Mouse (Mus musculus): ENCODE results near the gene 2810408A11Rik. TPM values are rescaled to one million over a fixed set of nuclear protein-coding genes. Genes with fewer than 3 reads are reported as not detected.

The 2810408A11Rik gene
- polyA plus RNA-seq (2015; fragmentation: Nextera tagmentation; extraction: Ambion mirVana): 12.5 and 13.0 TPM in 2 replicates

GRCm38 (mm10) chr11:69900471-69901405 is at the start of gene 2810408A11Rik, which contains the start of gene Neurl4:
Gene 2810408A11Rik (minus strand): TSS chr11:69900987.
Gene Neurl4 (plus strand): TSS chr11:69901072.
- peaks cover 17% of the 10 kb centered on the region; the same call in 1 of the 2 replicates for H3K4me1 ChIP-seq (replicated peaks; ENCODE audit: insufficient read depth, low read length)
- ATAC-seq (replicated peaks; ENCODE audit: low FRiP score, low read depth) (peak; percentile 90), DNase-seq (ENCODE audit: low spot score) (peak; percentile 99)
- H3K9me3 ChIP-seq (replicated peaks; ENCODE audit: low read length): no peaks in the 10 kb centered on the region
- peak within 1 kb of the TSS; percentile 90 for H3K4me2 ChIP-seq (ENCODE audit: low read length)
- under 1% methylated on average over 38 of the region's 38 CpGs for WGBS
- H3K4me3 ChIP-seq (replicated peaks; ENCODE audit: low read depth, low read length): peak within 1 kb of the TSS; percentile 62
- TF ChIP-seq CTCF (IDR thresholded peaks at IDR 0.05; ENCODE audit: low read depth): no peak
- peaks cover 17% of the 10 kb centered on the region for H3K36me3 ChIP-seq (ENCODE audit: insufficient read depth, low read length)
- H3K9ac ChIP-seq (ENCODE audit: low read depth, low read length): peak within 1 kb of the TSS; percentile 77
- H3K27me3 ChIP-seq (ENCODE audit: insufficient read depth, low read length): no peaks in the 10 kb centered on the region
- peak within 1 kb of the TSS; percentile 93 for H3K27ac ChIP-seq

GRCm38 (mm10) chr11:69948763-69949150 is 48.0 kb upstream of the 2810408A11Rik start:
- Histone ChIP-seq H3K4me2 (ENCODE audit: low read length) (peak overlapping the region; percentile 54), H3K9me3 (replicated peaks; ENCODE audit: low read length) (no peaks in the 10 kb centered on the region), H3K36me3 (ENCODE audit: insufficient read depth, low read length) (0 out of 2 replicates have a peak, but pooled peaks cover 4% of the 10 kb centered on the region), H3K4me3 (replicated peaks; ENCODE audit: low read depth, low read length) (peak overlapping the region; percentile 50), H3K27ac (peak overlapping the region; percentile 57; the same call in 1 of the 2 replicates), H3K9ac (ENCODE audit: low read depth, low read length) (peak overlapping the region; percentile 62), H3K4me1 (replicated peaks; ENCODE audit: insufficient read depth, low read length) (peaks cover 15% of the 10 kb centered on the region), H3K27me3 (ENCODE audit: insufficient read depth, low read length) (no peaks in the 10 kb centered on the region)
- TF ChIP-seq CTCF (IDR thresholded peaks at IDR 0.05; ENCODE audit: low read depth): peak; percentile 99
- peak; percentile 26 for ATAC-seq (replicated peaks; ENCODE audit: low FRiP score, low read depth)
- peak; percentile 97 for DNase-seq (ENCODE audit: low spot score)
- 0% methylated on average over 14 of the region's 14 CpGs for WGBS

- Histone ChIP-seq H3K4me1 (replicated peaks; ENCODE audit: insufficient read depth, low read length) (peaks cover 15% of the 10 kb centered on the region), H3K27me3 (ENCODE audit: insufficient read depth, low read length) (no peaks in the 10 kb centered on the region), H3K9me3 (replicated peaks; ENCODE audit: low read length) (no peaks in the 10 kb centered on the region), H3K4me2 (ENCODE audit: low read length) (peak within 1 kb of the TSS; percentile 54), H3K9ac (ENCODE audit: low read depth, low read length) (peak within 1 kb of the TSS; percentile 62), H3K27ac (peak within 1 kb of the TSS; percentile 73), H3K36me3 (ENCODE audit: insufficient read depth, low read length) (0 out of 2 replicates have a peak, but pooled peaks cover 4% of the 10 kb centered on the region), H3K4me3 (replicated peaks; ENCODE audit: low read depth, low read length) (peak within 1 kb of the TSS; percentile 50)
- WGBS: under 1% methylated on average over 34 of the region's 34 CpGs
- ATAC-seq (replicated peaks; ENCODE audit: low FRiP score, low read depth) (peak; percentile 92), DNase-seq (ENCODE audit: low spot score) (peak; percentile 98)
- no peak for TF ChIP-seq CTCF (IDR thresholded peaks at IDR 0.05; ENCODE audit: low read depth)
Observed at GRCm38 (mm10) chr11:69948066-69948762, 47.4 kb upstream of the 2810408A11Rik start, which contains the start of gene Slc2a4. Gene Slc2a4 (minus strand): TSS chr11:69948188.

- H3K27me3 ChIP-seq (ENCODE audit: insufficient read depth, low read length): no peaks in the 10 kb centered on the region
- H3K27ac ChIP-seq: peak overlapping the region; percentile 73
- peak overlapping the region; percentile 50 for H3K4me3 ChIP-seq (replicated peaks; ENCODE audit: low read depth, low read length)
- H3K4me2 ChIP-seq (ENCODE audit: low read length): peak overlapping the region; percentile 54
- peak overlapping the region; percentile 62 for H3K9ac ChIP-seq (ENCODE audit: low read depth, low read length)
- peaks cover 15% of the 10 kb centered on the region for H3K4me1 ChIP-seq (replicated peaks; ENCODE audit: insufficient read depth, low read length)
- DNase-seq (ENCODE audit: low spot score) (peak; percentile 74), ATAC-seq (replicated peaks; ENCODE audit: low FRiP score, low read depth) (peak; percentile 42)
- TF ChIP-seq CTCF (IDR thresholded peaks at IDR 0.05; ENCODE audit: low read depth): no peak
- H3K36me3 ChIP-seq (ENCODE audit: insufficient read depth, low read length): 0 out of 2 replicates have a peak, but pooled peaks cover 4% of the 10 kb centered on the region
- 4% methylated on average over 29 of the region's 29 CpGs for WGBS
- no peaks in the 10 kb centered on the region for H3K9me3 ChIP-seq (replicated peaks; ENCODE audit: low read length)
Observed at GRCm38 (mm10) chr11:69947337-69948065, 46.7 kb upstream of the 2810408A11Rik start.

- ATAC-seq (replicated peaks; ENCODE audit: low FRiP score, low read depth): no peak
- H3K4me2 ChIP-seq (ENCODE audit: low read length): peak overlapping the region; percentile 54
- H3K9me3 ChIP-seq (replicated peaks; ENCODE audit: low read length): no peaks in the 10 kb centered on the region
- 0 out of 2 replicates have a peak overlapping the region, but pooled peaks have one; percentile 8 for H3K9ac ChIP-seq (ENCODE audit: low read depth, low read length)
- 84% methylated on average over 18 of the region's 18 CpGs for WGBS
- no peak for TF ChIP-seq CTCF (IDR thresholded peaks at IDR 0.05; ENCODE audit: low read depth)
- H3K36me3 ChIP-seq (ENCODE audit: insufficient read depth, low read length): 0 out of 2 replicates have a peak, but pooled peaks cover 4% of the 10 kb centered on the region
- no peak overlapping the region for H3K4me3 ChIP-seq (replicated peaks; ENCODE audit: low read depth, low read length)
- no peak overlapping the region; the same call in 1 of the 2 replicates for H3K27ac ChIP-seq
- peaks cover 15% of the 10 kb centered on the region for H3K4me1 ChIP-seq (replicated peaks; ENCODE audit: insufficient read depth, low read length)
- no peak for DNase-seq (ENCODE audit: low spot score)
- H3K27me3 ChIP-seq (ENCODE audit: insufficient read depth, low read length): no peaks in the 10 kb centered on the region
Observed at GRCm38 (mm10) chr11:69945997-69946891, 45.5 kb upstream of the 2810408A11Rik start.
